In the genomic region with DNA sequence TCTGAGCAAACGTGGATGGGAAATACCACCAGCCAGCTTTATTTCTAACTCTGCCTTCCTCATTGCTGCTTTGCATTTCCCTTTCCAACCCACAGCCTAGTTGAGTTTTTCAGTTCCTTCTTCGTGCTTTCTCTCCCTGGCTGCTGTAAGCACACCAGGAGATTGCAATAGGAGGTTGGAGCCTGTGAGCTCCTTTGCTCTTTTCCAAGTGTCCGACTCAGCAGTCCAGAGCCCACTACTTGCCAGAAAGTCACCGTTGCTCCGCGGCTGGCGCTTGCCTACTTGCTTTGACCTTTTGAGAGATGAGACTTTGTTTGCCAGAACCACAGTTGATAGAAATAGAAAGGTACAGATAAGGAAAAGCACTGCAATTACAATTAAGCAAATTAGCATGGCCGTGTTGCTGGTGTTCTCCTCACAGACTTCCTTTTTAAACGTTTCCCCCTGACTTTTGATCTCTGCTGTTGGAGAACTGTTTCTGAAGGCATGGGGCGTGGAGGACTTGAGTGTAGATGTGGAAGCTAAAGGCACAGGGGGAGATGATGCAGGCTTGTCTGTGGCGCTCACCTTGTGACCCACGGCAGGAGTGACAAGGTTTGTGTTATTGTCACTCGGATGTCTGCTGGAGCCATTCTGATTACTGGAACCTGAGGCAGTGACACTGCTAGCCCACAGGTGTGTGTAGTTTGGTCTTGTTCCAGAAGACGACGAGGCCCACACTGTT, we compare ENCODE assay signal across 1 mouse cellular context.
A peak's percentile ranks its signal among the peaks of the same experiment; 100 is the strongest.
TF ChIP-seq lines count a peak whose summit lies in the region.

No protein-coding gene starts in this region.

TF ChIP-seq in CH12.LX, 34 proteins besides CTCF, POLR2A, EP300 and RAD21 (continued from another document):
- TF ChIP-seq USF2 (conservative IDR thresholded peaks at IDR 0.05; ENCODE audit: low read depth, low read length) (no peak), JUND (conservative IDR thresholded peaks at IDR 0.05; ENCODE audit: low read depth, low read length) (peak; percentile 83), BHLHE40 (IDR thresholded peaks at IDR 0.05; ENCODE audit: low read depth, low read length) (peak; percentile 94), PAX5 (IDR thresholded peaks at IDR 0.05; ENCODE audit: low read length) (no peak), IRF4 (IDR thresholded peaks at IDR 0.05; ENCODE audit: low read depth, low read length) (peak; percentile 100), SMC3 (IDR thresholded peaks at IDR 0.05; ENCODE audit: low read depth, low read length) (no peak), MAZ (IDR thresholded peaks at IDR 0.05; ENCODE audit: low read depth, low read length) (peak; percentile 74), ZC3H11A (IDR thresholded peaks at IDR 0.05; ENCODE audit: low read depth, low read length) (no peak), TBP (conservative IDR thresholded peaks at IDR 0.05; ENCODE audit: low read depth, low read length) (peak; percentile 93), MAX (IDR thresholded peaks at IDR 0.05; ENCODE audit: low read length) (peak; percentile 91), KAT2A (IDR thresholded peaks at IDR 0.05; ENCODE audit: insufficient replicate concordance, low read length) (peak; percentile 70; the same call in 1 of the 2 replicates), NRF1 (IDR thresholded peaks at IDR 0.05; ENCODE audit: low read depth, low read length) (peak; percentile 39; the same call in 1 of the 2 replicates), JUN (IDR thresholded peaks at IDR 0.05; ENCODE audit: insufficient read depth, low read depth, low read length) (peak; percentile 39), MXI1 (IDR thresholded peaks at IDR 0.05; ENCODE audit: low read depth, low read length) (peak; percentile 96), E2F4 (IDR thresholded peaks at IDR 0.05; ENCODE audit: insufficient replicate concordance, low read depth, low read length) (no peak), CHD1 (IDR thresholded peaks at IDR 0.05; ENCODE audit: low read depth, low read length) (peak; percentile 98), TCF12 (IDR thresholded peaks at IDR 0.05; ENCODE audit: low read depth, low read length) (peak; percentile 95), ZMIZ1 (IDR thresholded peaks at IDR 0.05; ENCODE audit: low read depth, low read length) (peak; percentile 96), SIN3A (IDR thresholded peaks at IDR 0.05; ENCODE audit: low read length) (peak; percentile 98), USF1 (IDR thresholded peaks at IDR 0.05; ENCODE audit: low read depth, low read length) (no peak)
